Comparison of ENCODE assay signal across 23 mouse cellular contexts in the genomic region with DNA sequence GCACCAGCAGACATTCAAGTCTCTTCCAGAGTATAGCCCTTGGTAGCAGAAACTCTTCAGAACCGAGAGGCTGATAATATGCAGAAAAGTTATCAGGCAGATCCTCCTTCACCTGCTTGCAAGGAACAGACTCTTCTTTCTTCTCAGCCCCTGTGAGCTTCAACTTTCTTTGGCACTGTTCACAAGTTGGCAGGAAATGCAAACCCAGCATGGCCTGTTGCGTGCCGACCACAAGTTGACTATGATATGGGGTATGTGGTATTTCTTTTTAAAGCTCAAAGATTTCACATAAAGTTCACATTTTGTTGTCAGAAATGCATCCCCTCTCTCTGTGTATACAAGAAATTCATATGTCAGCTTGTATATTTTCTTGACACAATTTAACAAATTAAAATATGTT. TPM values are rescaled to one million over a fixed set of nuclear protein-coding genes. Genes with fewer than 3 reads are reported as not detected.
"Had no signal": no experiment of that assay in that cellular context is flagged by ENCODE, and none has a peak within 500 bp of the region (broad histone marks: within the 10 kb centered on the region; RNA-seq: fewer than 3 reads in every experiment).

No protein-coding gene starts in this region.

- H3K27ac ChIP-seq: kidney, postnatal 0 days; layer of hippocampus, adult 2 months; limb, embryonic 10.5 days; limb, embryonic 13.5 days; liver, embryonic 12.5 days; liver, embryonic 15.5 days; lung, embryonic 15.5 days; midbrain, embryonic 12.5 days; midbrain, embryonic 15.5 days; neural tube, embryonic 13.5 days had no signal

- H3K4me2 ChIP-seq: limb, embryonic 13.5 days; liver, embryonic 12.5 days; liver, embryonic 15.5 days; lung, embryonic 15.5 days; midbrain, embryonic 12.5 days; midbrain, embryonic 15.5 days; neural tube, embryonic 13.5 days had no signal

- H3K36me3 ChIP-seq: limb, embryonic 10.5 days; limb, embryonic 13.5 days; liver, embryonic 12.5 days; liver, embryonic 15.5 days; lung, embryonic 15.5 days; midbrain, embryonic 12.5 days; midbrain, embryonic 15.5 days; neural tube, embryonic 13.5 days had no signal

- H3K9ac ChIP-seq: limb, embryonic 13.5 days; liver, embryonic 12.5 days; liver, embryonic 15.5 days; lung, embryonic 15.5 days; midbrain, embryonic 12.5 days; midbrain, embryonic 15.5 days; neural tube, embryonic 13.5 days had no signal

- ATAC-seq: inflammation-experienced regulatory T-cells, adult 6 months; intestine, embryonic 16.5 days; liver, embryonic 12.5 days; midbrain, embryonic 15.5 days had no signal

- H3K4me1 ChIP-seq: limb, embryonic 10.5 days; limb, embryonic 13.5 days; liver, embryonic 12.5 days; liver, embryonic 15.5 days; lung, embryonic 15.5 days; midbrain, embryonic 12.5 days; midbrain, embryonic 15.5 days; neural tube, embryonic 13.5 days had no signal

- H3K9me3 ChIP-seq: limb, embryonic 10.5 days; limb, embryonic 13.5 days; liver, embryonic 12.5 days; liver, embryonic 15.5 days; lung, embryonic 15.5 days; midbrain, embryonic 12.5 days; midbrain, embryonic 15.5 days; neural tube, embryonic 13.5 days had no signal

- H3K27me3 ChIP-seq: limb, embryonic 13.5 days; liver, embryonic 12.5 days; liver, embryonic 15.5 days; lung, embryonic 15.5 days; midbrain, embryonic 12.5 days; midbrain, embryonic 15.5 days; neural tube, embryonic 13.5 days had no signal

- H3K4me3 ChIP-seq: layer of hippocampus, adult 2 months; limb, embryonic 10.5 days; limb, embryonic 13.5 days; liver, embryonic 12.5 days; liver, embryonic 15.5 days; lung, embryonic 15.5 days; midbrain, embryonic 12.5 days; midbrain, embryonic 15.5 days; neural tube, embryonic 13.5 days had no signal

- DNase-seq: kidney, adult 2 months; kidney, postnatal 25 days; layer of hippocampus, adult 9-11 months; liver; lung, adult 18-20 months; lung, postnatal 10 days; lung, postnatal 36 days; retina, postnatal 1 day; right cerebral cortex, postnatal 25 days; thymus, adult 18-20 months had no signal

RNA-seq across cellular contexts. Expression of a gene that starts 30.7 kb away (rescaled TPM):
- polyA plus RNA-seq: testis, adult 2 months had no signal
